Mouse (Mus musculus) inflammation-experienced regulatory T-cells (primary cell): ENCODE results near the gene Gng13. TPM values are rescaled to one million over a fixed set of nuclear protein-coding genes. Genes with fewer than 3 reads are reported as not detected.

Source experiments
- polyA plus RNA-seq, 2 experiments: library from polyadenylated mRNA; unstranded; fragments of 100-300 nt; shearing (Covaris generic); gene quantifications; one replicate each; pipeline ENCODE4 v1.2.1; 2017

Gene Gng13
- polyA plus RNA-seq: not detected

DNA sequence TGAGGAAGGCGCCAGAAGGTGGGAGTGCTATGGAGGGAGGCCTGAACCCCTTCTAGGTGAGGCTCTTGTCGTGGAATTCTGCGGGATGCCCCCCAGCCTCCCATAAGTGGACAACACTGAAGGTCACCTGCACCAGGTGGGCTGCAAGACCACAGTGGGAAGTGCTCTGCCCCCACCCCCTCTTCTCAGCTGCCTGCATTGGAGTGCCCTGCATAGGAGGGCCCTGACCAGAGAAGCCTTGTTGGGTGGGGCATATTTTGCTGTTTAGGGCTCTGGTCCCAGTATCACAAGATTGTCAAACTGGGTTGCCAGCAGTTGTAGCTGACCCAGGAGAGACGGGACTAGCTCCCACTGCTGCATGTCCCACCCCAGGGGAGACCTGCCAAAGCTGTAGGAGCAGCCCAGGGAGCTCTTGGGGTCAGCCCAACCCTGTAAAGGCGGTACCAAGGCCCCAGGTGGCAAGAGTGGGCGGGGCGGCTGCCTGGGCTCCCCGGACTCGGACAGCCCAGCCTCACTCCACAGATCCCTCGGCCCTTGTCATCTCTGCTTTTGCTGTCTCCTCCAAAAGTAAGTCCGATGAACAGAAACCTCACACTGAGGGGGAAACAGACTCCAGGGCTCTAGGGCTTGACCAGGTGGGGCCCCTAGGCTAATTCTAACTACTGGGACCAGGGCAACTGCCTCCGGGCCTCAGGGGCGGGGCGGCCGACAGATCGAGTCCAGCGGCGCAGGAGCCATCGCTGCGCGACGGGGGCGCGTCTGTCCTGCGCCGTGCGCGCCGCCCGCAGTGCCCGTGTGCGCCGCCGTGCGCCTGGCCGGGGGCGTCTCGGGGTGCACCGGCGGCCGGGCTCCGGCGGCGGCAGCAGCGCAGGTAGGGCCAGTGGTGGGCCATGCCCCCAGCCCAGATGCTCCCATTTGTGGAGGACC is at the start of gene Gng13:
TSS of gene Gng13 (plus strand) at position 461 of the 927 bp plus-strand sequence.

DNA sequence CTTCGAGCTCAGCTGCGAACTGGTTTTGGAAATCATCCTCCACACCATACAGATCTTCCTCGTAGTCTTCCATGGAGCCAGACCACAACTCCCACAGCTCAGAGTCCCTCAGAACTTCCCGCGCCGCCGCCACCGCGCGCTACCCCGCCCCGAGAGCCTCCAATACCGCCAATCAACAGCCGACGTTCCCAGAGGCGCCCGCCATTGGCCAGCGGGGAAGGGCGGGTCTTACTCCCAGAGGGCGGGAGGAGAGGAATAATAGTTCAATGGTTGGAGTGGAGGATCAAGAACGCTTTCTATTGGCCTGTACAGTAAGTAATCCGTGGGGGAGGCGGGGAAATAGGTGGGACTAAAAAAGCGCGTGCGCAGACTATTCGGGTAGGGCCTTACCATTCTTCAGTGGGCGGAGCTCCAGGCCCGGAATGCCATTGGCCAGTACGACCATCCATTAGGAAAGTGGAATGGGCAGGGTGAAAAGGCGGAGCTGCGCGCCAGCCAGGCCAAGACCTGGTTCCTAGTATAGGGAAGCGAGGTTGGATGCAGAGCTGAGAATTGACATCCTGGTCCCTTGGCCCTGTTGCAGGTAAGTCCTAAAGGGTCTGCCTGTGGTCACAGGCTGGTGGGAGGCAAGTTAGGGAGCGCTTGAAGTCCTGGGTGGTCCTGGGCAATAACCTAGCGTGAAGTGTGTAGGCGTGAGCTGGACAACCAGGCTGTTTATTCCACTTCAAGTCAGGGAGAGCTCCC is 10.5 kb downstream of the Gng13 start, which contains the start of the genes Chtf18 and Rpusd1:
TSS of gene Chtf18 (minus strand) at position 155 of the 744 bp plus-strand sequence.
TSS of gene Rpusd1 (plus strand) at position 406 of the 744 bp plus-strand sequence.

DNA sequence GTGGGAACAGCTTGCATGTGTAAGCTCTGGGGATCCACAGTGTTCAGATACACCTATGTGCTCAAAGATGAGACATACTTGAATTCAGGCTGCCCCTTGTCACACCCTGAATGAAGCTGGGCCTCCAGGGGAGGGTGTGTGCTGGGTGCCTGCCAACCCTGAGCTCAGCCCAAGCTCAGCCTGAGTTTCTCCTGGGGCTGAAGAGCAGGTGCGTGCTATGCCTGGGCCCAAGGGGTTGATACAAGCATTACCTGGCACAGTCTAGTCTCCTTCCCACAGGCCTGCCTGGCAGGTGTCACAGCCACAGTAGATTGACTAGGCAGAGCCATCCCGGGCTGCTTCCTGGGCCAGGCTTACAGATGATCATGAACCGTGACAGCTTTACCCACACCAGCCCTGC is 18.8 kb downstream of the Gng13 start, which contains the start of gene Mslnl:
TSS of gene Mslnl (plus strand) at position 298 of the 400 bp plus-strand sequence.

DNA sequence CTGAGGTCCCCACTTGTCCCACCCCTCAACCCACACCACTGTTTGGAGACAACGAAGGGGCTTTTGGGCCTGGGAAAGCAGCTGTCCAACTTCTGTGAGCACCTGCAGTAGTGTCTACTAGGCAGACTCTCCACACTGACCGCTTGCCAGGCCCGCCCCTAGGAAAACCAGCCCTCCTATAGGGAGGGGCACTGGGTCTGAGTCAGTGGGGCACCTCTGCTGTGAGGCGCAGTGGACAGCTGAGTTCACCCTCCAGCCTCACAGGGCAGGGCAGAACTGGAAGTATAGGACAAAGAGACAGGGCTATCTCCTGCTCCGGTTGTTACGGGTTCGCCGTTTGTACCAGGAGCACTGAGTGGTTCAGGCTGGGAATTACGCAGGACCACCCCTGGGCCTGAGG is 37.3 kb downstream of the Gng13 start, which contains the start of gene Msln:
TSS of gene Msln (minus strand) at position 138 of the 400 bp plus-strand sequence.

Other genes with a start within 250 kb of the Gng13 start
- gene Sstr5, start 219.9 kb upstream of the Gng13 start, polyA plus RNA-seq: not detected
- 1 to 10 TPM in 1 of 2 experiments, not detected in 1; 1.3 TPM for gene Sox8, start 146.5 kb upstream of the Gng13 start, polyA plus RNA-seq
- 10 to 100 TPM; 23.7 to 34.3 TPM for gene Lmf1, start 138.1 kb upstream of the Gng13 start, polyA plus RNA-seq
- 10 to 100 TPM in 1 of 2 experiments, 1 to 10 TPM in 1; 3.8 to 12.3 TPM for gene Chtf18, start 10.2 kb downstream of the Gng13 start, polyA plus RNA-seq
- 10 to 100 TPM; 13.9 to 16.7 TPM for gene Rpusd1, start 10.5 kb downstream of the Gng13 start, polyA plus RNA-seq
- under 1 TPM in 1 of 2 experiments, not detected in 1; 0.73 TPM for gene Mslnl, start 18.9 kb downstream of the Gng13 start, polyA plus RNA-seq
- gene Msln, start 37.2 kb downstream of the Gng13 start, polyA plus RNA-seq: under 1 TPM in 1 of 2 experiments, not detected in 1; 0.98 TPM
- gene Narfl, start 56.6 kb downstream of the Gng13 start, polyA plus RNA-seq: 10 to 100 TPM; 27.7 to 32.5 TPM
- gene Haghl, start 68.5 kb downstream of the Gng13 start, polyA plus RNA-seq: 10 to 100 TPM; 34.3 to 47.7 TPM
- gene Ccdc78, start 69.4 kb downstream of the Gng13 start, polyA plus RNA-seq: 1 to 10 TPM in 1 of 2 experiments, under 1 TPM in 1; 0.89 to 1.4 TPM
- gene Fam173a, start 75.7 kb downstream of the Gng13 start, polyA plus RNA-seq: 100 to 1,000 TPM; 231 to 239 TPM
- gene AC134908.4, start 78.5 kb downstream of the Gng13 start, polyA plus RNA-seq: 1 to 10 TPM in 1 of 2 experiments, not detected in 1; 1.1 TPM
- 10 to 100 TPM; 34.1 to 40.4 TPM for gene Metrn, start 80.0 kb downstream of the Gng13 start, polyA plus RNA-seq
- gene Fbxl16, start 91.9 kb downstream of the Gng13 start, polyA plus RNA-seq: under 1 TPM; 0.16 to 0.60 TPM
- 10 to 100 TPM; 31.4 to 36.3 TPM for gene Wdr24, start 106.5 kb downstream of the Gng13 start, polyA plus RNA-seq
- gene Jmjd8, start 111.7 kb downstream of the Gng13 start, polyA plus RNA-seq: 10 to 100 TPM; 32.9 to 33.5 TPM
- 100 to 1,000 TPM; 170 to 205 TPM for gene Stub1, start 116.2 kb downstream of the Gng13 start, polyA plus RNA-seq
- 1 to 10 TPM; 1.6 to 1.7 TPM for gene Rhbdl1, start 120.1 kb downstream of the Gng13 start, polyA plus RNA-seq
- gene Gm20683, start 124.6 kb downstream of the Gng13 start, polyA plus RNA-seq: 1 to 10 TPM; 1.4 to 2.6 TPM
- gene Rhot2, start 127.7 kb downstream of the Gng13 start, polyA plus RNA-seq: 10 to 100 TPM; 42.2 to 46.5 TPM
- 10 to 100 TPM in 1 of 2 experiments, 1 to 10 TPM in 1; 9.2 to 16.3 TPM for gene Wdr90, start 144.3 kb downstream of the Gng13 start, polyA plus RNA-seq
- 1 to 10 TPM; 1.1 to 5.7 TPM for gene Mcrip2, start 151.6 kb downstream of the Gng13 start, polyA plus RNA-seq
- gene Mettl26, start 157.9 kb downstream of the Gng13 start, polyA plus RNA-seq: 10 to 100 TPM; 80.3 to 84.0 TPM
- gene Wfikkn1, start 163.7 kb downstream of the Gng13 start, polyA plus RNA-seq: 1 to 10 TPM; 1.4 to 2.0 TPM
- 10 to 100 TPM; 30.1 to 34.5 TPM for gene Rab40c, start 202.6 kb downstream of the Gng13 start, polyA plus RNA-seq
- gene Pigq, start 227.8 kb downstream of the Gng13 start, polyA plus RNA-seq: 10 to 100 TPM; 50.7 to 66.9 TPM
- not detected for gene Nhlrc4, start 227.8 kb downstream of the Gng13 start, polyA plus RNA-seq
- not detected for gene A930017K11Rik, start 235.4 kb downstream of the Gng13 start, polyA plus RNA-seq